Mouse (Mus musculus) T-helper 2 cell (primary cell): Measurements from ENCODE around the gene Capn2.

Experiments used
- in situ Hi-C: fragments of 300-600 bp; cut with MboI, MseI; formaldehyde crosslinking; loops from one replicate; pipeline ENCODE4 v1.15.1; 2025; ENCODE audit warnings: high pct_unique_total_duplicates

The Capn2 gene

DNA sequence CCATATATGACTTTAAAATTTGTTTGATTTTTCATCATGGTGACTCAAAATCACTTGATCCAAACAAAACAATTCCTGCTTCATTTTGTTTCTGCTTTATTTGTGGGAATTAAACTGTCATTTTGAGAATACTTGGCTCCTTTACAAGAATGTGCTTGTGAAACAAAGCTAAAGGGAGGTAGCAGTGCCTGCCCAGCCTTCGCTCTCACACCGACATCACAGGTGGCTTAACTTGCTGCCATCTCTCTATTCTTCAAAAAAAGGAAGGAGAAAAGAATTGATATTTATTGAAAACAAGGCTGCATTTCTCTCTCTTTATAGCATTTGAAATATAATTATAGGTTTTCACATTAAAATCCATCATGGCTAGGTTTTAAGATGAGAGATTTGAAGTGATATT, 93.1 kb downstream of the Capn2 start:
- in situ Hi-C loops, result loop anchor here (5.0 kb wide), 1 partner anchor 103 kb away; no protein-coding TSS in a partner anchor

- in situ Hi-C loops, result no loop called here
Measured at GRCm38 (mm10) chr1:182419481-182419880, 97.9 kb downstream of the Capn2 start.
